Mouse (Mus musculus): ENCODE data around the gene Soat2. TPM values are rescaled to one million over a fixed set of nuclear protein-coding genes. Genes with fewer than 3 reads are reported as not detected.
A peak's percentile ranks its signal among the peaks of the same experiment; 100 is the strongest.

Soat2 gene
- polyA plus RNA-seq, 1 experiment: 0.17 TPM

- H3K4me1 ChIP-seq (ENCODE audit: control insufficient read depth, insufficient read depth, low read length): peaks cover 8% of the 10 kb centered on the region
Observed at GRCm38 (mm10) chr15:102105764-102106730, 44.3 kb upstream of the Soat2 start.

DNA sequence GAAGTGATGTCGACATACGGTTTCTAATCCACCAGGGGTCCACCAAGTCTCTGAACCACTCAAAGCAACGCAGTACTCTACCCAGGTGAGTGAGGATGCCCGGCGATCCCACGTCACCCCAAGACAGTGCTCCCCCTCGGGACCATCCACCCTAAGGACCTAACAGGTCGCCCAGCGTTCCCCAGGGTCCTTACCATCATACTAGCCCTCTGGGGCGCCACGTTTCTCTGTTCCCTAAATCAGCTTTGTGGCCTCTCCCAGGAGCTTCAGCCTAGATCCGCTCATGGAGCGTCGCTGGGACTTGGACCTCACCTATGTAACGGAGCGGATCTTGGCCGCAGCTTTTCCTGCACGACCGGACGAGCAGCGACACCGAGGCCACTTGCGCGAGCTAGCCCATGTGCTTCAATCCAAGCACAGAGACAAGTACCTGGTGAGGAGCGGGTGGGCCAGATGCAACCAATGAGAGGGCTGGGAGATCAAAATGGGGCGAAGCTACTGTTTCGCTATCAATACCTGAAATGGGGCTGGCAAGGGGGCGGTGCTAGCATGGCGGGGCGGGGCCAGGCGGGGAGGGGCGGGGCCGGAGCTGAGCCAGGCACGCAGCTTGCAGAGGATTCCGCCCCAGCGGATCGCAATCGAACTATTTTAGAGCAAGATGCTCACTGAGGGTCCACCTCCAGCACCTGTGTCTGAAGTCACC, 43.4 kb upstream of the Soat2 start:
- TF ChIP-seq POLR2A (IDR thresholded peaks at IDR 0.05; ENCODE audit: extremely low read depth, insufficient read depth, low read length): no peak
- no peak for TF ChIP-seq CTCF (IDR thresholded peaks at IDR 0.05; ENCODE audit: extremely low read depth, insufficient read depth, low read length)
- Histone ChIP-seq H3K4me1 (ENCODE audit: control insufficient read depth, insufficient read depth, low read length) (peaks cover 8% of the 10 kb centered on the region), H3K27ac (ENCODE audit: insufficient read depth, low read length) (no peak overlapping the region), H3K4me3 (ENCODE audit: insufficient read depth, low read length) (peak overlapping the region; percentile 30)

More at GRCm38 (mm10) chr15:102105764-102106730, 44.3 kb upstream of the Soat2 start:
- Histone ChIP-seq H3K27ac (ENCODE audit: insufficient read depth, low read length) (no peak overlapping the region), H3K4me3 (ENCODE audit: insufficient read depth, low read length) (no peak overlapping the region; the same call in 1 of the 2 replicates)
- TF ChIP-seq CTCF (IDR thresholded peaks at IDR 0.05; ENCODE audit: extremely low read depth, insufficient read depth, low read length) (no peak), POLR2A (IDR thresholded peaks at IDR 0.05; ENCODE audit: extremely low read depth, insufficient read depth, low read length) (no peak)

- TF ChIP-seq POLR2A (IDR thresholded peaks at IDR 0.05; ENCODE audit: extremely low read depth, insufficient read depth, low read length) (no peak), CTCF (IDR thresholded peaks at IDR 0.05; ENCODE audit: extremely low read depth, insufficient read depth, low read length) (peak; percentile 75)
- Histone ChIP-seq H3K4me1 (ENCODE audit: control insufficient read depth, insufficient read depth, low read length) (peaks cover 7% of the 10 kb centered on the region), H3K4me3 (ENCODE audit: insufficient read depth, low read length) (no peak overlapping the region; the same call in 1 of the 2 replicates), H3K27ac (ENCODE audit: insufficient read depth, low read length) (no peak overlapping the region)
Observed at GRCm38 (mm10) chr15:102107689-102108573, 42.4 kb upstream of the Soat2 start.

DNA sequence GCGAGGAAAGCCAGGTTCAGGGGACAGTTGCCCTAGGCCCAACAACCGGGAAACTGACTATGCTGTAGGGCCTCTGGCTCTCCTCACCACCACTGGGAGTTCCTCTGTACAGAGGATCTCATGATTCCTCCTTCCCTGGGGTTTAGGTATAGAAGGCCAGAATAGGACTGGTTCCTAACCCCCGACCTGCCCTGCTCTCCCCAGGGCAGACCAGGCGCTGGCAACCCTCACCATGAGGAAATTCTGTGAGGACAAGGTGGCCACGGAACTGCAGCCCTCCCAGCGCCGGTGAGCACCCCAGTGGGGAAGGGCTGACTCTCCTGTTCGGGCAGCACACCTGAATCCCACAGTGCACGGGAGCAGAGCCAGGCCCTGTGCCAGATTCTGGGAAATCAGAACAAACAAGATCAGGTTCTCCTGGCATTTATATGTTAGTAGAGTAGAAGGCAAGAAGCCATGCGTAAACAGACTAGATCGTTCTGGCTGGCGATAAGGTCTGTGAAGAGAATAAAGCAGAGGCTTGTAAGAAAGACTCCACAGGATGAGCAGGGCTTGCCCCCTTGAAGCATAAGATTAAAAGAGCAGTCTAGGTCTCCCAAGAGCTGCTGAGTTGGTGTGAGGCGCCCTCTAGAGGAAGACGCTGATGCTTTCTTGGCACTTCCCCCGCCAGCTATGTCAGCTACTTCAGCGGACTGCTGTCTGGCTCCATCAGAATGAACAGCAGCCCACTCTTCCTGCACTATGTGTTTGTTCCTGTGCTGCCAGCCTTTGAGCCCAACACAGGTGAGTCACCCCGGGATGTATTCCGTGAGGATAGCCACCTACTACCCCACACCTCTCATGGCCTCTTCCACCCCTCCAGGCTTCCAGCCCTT, 41.4 kb upstream of the Soat2 start:
- no peak overlapping the region for H3K4me3 ChIP-seq (ENCODE audit: insufficient read depth, low read length)
- H3K4me1 ChIP-seq (ENCODE audit: control insufficient read depth, insufficient read depth, low read length): peaks cover 7% of the 10 kb centered on the region
- H3K27ac ChIP-seq (ENCODE audit: insufficient read depth, low read length): no peak overlapping the region
- TF ChIP-seq POLR2A (IDR thresholded peaks at IDR 0.05; ENCODE audit: extremely low read depth, insufficient read depth, low read length): no peak
- TF ChIP-seq CTCF (IDR thresholded peaks at IDR 0.05; ENCODE audit: extremely low read depth, insufficient read depth, low read length): peak; percentile 80

GRCm38 (mm10) chr15:102110271-102110670, 40.1 kb upstream of the Soat2 start:
- TF ChIP-seq POLR2A (IDR thresholded peaks at IDR 0.05; ENCODE audit: extremely low read depth, insufficient read depth, low read length) (no peak), CTCF (IDR thresholded peaks at IDR 0.05; ENCODE audit: extremely low read depth, insufficient read depth, low read length) (no peak)
- Histone ChIP-seq H3K4me3 (ENCODE audit: insufficient read depth, low read length) (no peak overlapping the region), H3K27ac (ENCODE audit: insufficient read depth, low read length) (no peak overlapping the region), H3K4me1 (ENCODE audit: control insufficient read depth, insufficient read depth, low read length) (peaks cover 5% of the 10 kb centered on the region)

DNA sequence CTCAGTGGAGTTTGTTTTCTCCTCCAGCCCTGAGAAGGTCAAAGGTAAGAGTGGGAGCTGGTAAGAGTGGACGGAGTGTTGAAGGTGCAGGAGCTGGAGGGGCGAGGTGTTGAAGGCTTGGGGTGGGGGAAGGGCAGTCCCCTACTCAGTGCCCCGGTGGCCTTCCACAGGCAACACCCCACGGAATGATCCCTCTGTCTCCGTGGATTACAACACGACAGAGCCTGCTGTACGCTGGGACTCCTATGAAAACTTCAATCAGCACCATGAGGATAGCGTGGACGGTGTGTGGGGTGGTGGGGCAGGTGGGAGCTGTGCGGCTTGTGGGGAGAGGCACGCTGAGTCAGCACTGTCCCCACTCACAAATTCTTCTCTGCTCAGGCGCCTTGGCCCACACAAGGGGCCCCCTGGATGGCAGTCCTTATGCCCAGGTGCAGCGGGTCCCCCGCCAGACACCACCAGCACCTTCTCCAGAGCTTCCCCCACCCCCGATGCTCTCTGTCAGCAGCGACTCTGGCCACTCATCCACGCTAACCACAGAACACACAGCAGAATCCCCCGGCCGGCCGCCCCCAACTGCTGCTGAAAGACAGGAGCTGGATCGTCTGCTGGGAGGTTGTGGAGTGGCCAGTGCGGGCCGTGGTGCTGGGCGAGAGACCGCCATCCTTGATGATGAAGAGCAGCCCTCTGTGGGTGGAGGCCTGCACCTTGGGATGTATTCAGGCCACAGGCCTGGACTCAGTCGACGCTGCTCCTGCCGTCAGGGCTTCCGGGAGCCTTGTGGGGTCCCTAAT, 39.4 kb upstream of the Soat2 start:
- TF ChIP-seq CTCF (IDR thresholded peaks at IDR 0.05; ENCODE audit: extremely low read depth, insufficient read depth, low read length) (no peak), POLR2A (IDR thresholded peaks at IDR 0.05; ENCODE audit: extremely low read depth, insufficient read depth, low read length) (no peak)
- H3K4me1 ChIP-seq (ENCODE audit: control insufficient read depth, insufficient read depth, low read length): peaks cover 5% of the 10 kb centered on the region
- H3K4me3 ChIP-seq (ENCODE audit: insufficient read depth, low read length): no peak overlapping the region
- no peak overlapping the region for H3K27ac ChIP-seq (ENCODE audit: insufficient read depth, low read length)

DNA sequence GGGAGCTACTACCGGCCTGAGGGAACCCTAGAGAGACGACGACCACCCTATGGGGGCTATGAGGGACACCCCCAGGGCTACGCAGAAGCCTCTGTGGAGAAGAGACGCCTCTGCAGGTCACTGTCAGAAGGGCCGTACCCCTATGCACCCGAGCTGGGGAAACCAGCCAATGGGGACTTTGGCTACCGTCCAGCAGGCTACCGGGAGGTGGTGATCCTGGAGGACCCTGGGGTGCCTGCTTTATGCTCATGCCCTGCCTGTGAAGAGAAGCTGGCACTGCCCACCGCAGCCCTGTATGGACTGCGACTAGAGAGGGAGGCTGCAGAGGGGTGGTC, 38.9 kb upstream of the Soat2 start:
- Histone ChIP-seq H3K4me1 (ENCODE audit: control insufficient read depth, insufficient read depth, low read length) (peaks cover 5% of the 10 kb centered on the region), H3K27ac (ENCODE audit: insufficient read depth, low read length) (no peak overlapping the region)
- TF ChIP-seq CTCF (IDR thresholded peaks at IDR 0.05; ENCODE audit: extremely low read depth, insufficient read depth, low read length): no peak
- no peak for TF ChIP-seq POLR2A (IDR thresholded peaks at IDR 0.05; ENCODE audit: extremely low read depth, insufficient read depth, low read length)

DNA sequence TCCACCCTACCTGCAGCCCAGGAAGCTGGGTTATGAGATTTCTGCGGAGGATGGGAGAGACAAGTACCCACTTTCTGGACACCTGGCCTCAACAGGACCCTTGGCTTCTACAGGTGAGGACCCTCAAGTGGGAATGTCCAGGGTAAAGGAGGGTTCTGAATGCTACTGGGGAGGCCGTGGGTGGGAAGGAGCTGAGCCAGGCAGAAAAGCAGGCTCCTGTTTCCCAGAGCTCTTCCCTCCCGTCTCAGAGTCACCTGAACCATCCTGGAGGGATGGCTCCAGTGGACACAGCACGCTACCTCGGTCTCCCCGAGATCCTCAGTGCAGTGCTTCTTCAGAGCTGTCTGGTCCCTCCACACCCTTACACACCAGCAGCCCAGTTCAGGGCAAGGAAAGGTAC, 38.1 kb upstream of the Soat2 start:
- Histone ChIP-seq H3K4me3 (ENCODE audit: insufficient read depth, low read length) (no peak overlapping the region), H3K27ac (ENCODE audit: insufficient read depth, low read length) (no peak overlapping the region)
- TF ChIP-seq CTCF (IDR thresholded peaks at IDR 0.05; ENCODE audit: extremely low read depth, insufficient read depth, low read length) (no peak), POLR2A (IDR thresholded peaks at IDR 0.05; ENCODE audit: extremely low read depth, insufficient read depth, low read length) (no peak)

More for the DNA sequence above, 38.9 kb upstream of the Soat2 start:
- no peak overlapping the region for H3K4me3 ChIP-seq (ENCODE audit: insufficient read depth, low read length)

More for the DNA sequence above, 38.1 kb upstream of the Soat2 start:
- peaks cover 5% of the 10 kb centered on the region for H3K4me1 ChIP-seq (ENCODE audit: control insufficient read depth, insufficient read depth, low read length)
